Mouse (Mus musculus) stomach, postnatal 0 days (tissue): ENCODE measurements around the gene E2f6.

Source experiments
- CTCF ChIP-seq: IDR thresholded peaks from 2 replicates; pipeline ENCODE4 v1.5.1; 2016; ENCODE audit warnings: antibody characterized with exemption, low read depth, mild to moderate bottlenecking, moderate library complexity
- EP300 ChIP-seq: optimal IDR thresholded peaks from 2 replicates; pipeline ENCODE3; 2016; ENCODE audit warnings: antibody characterized with exemption

- no peak for TF ChIP-seq CTCF
- no peak for TF ChIP-seq EP300
These were observed 47.3 kb downstream of the E2f6 start for GRCm38 (mm10) chr12:16858081-16858480.
